Mouse (Mus musculus): ENCODE data around the gene Pik3r2. TPM values are rescaled to one million over a fixed set of nuclear protein-coding genes. Genes with fewer than 3 reads are reported as not detected.

Gene Pik3r2
- polyA plus RNA-seq, 1 experiment from 2014 or later: 74.6 TPM

- WGBS: 5% methylated on average over 26 of the region's 26 CpGs
- ATAC-seq (ENCODE audit: low FRiP score, low read depth): peak; percentile 77
- peaks cover 31% of the 10 kb centered on the region for H3K4me1 ChIP-seq
- H3K9me3 ChIP-seq: no peaks in the 10 kb centered on the region
- no peak overlapping the region for H3K27ac ChIP-seq (replicated peaks)
- peaks cover 63% of the 10 kb centered on the region for H3K36me3 ChIP-seq
- no peak overlapping the region; the same call in 1 of the 2 replicates for H3K9ac ChIP-seq (replicated peaks)
- peaks cover 39% of the 10 kb centered on the region for H3K27me3 ChIP-seq
- peak overlapping the region; percentile 3; the same call in 1 of the 2 replicates for H3K4me2 ChIP-seq (replicated peaks)
- H3K4me3 ChIP-seq: no peak overlapping the region
Observed at GRCm38 (mm10) chr8:70769359-70769758, 7.2 kb downstream of the Pik3r2 start.

DNA sequence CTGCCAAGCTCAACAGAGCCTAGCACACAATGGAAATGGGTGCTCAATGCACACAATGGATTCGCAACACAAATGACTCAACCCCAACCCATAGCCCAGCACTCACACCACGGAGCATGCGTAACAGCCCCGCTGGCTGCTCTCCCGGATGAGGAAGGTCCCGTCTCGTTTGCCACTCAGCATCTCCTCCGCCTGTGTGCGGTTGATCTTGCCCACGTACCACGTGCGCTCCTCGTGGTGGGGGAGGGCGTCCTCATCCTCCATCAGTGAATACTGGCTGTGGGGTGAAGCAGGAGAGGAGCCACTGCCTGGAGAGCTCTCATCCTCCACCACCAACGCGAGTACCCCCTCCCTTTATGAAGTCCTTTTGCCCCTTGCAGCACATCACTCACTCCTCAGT lies 7.6 kb downstream of the Pik3r2 start:
- H3K4me1 ChIP-seq: peaks cover 27% of the 10 kb centered on the region
- no peak overlapping the region for H3K27ac ChIP-seq (replicated peaks)
- no peak overlapping the region for H3K9ac ChIP-seq (replicated peaks)
- ATAC-seq (ENCODE audit: low FRiP score, low read depth): peak; percentile 1; the same call in 1 of the 2 replicates
- no peak overlapping the region for H3K4me2 ChIP-seq (replicated peaks)
- no peaks in the 10 kb centered on the region for H3K9me3 ChIP-seq
- peaks cover 39% of the 10 kb centered on the region for H3K27me3 ChIP-seq
- no peak overlapping the region for H3K4me3 ChIP-seq
- H3K36me3 ChIP-seq: peaks cover 59% of the 10 kb centered on the region
- WGBS: 84% methylated on average over 16 of the region's 16 CpGs

- 95% methylated on average over 32 of the region's 32 CpGs for WGBS
- Histone ChIP-seq H3K4me3 (no peak overlapping the region), H3K4me1 (peaks cover 21% of the 10 kb centered on the region), H3K4me2 (replicated peaks) (no peak overlapping the region), H3K36me3 (peaks cover 53% of the 10 kb centered on the region), H3K27me3 (peaks cover 39% of the 10 kb centered on the region), H3K27ac (replicated peaks) (no peak overlapping the region), H3K9ac (replicated peaks) (no peak overlapping the region), H3K9me3 (no peaks in the 10 kb centered on the region)
- ATAC-seq (ENCODE audit: low FRiP score, low read depth): no peak
Observed at GRCm38 (mm10) chr8:70768231-70768776, 8.2 kb downstream of the Pik3r2 start.

DNA sequence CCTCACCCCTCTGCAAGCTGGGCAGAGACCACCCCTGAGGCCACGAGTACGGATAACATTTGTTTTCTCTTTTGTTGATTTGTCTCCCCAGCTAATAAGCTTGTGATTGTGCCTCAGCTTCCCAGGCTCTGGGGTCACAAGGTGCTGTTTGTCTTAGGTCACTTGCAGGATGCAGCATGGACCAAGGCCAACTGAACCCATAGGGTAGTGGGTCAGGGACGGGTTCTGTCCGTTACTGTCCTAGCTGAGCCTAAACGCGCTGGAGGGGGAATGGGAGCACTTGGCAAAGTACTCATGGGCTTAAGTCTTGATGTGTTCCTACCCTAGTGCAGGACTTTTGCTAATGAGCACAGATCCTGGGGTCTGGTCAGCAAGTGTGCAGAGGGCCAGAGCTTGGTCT lies 9.0 kb downstream of the Pik3r2 start:
- ATAC-seq (ENCODE audit: low FRiP score, low read depth): no peak
- Histone ChIP-seq H3K9ac (replicated peaks) (no peak overlapping the region), H3K4me3 (no peak overlapping the region), H3K4me2 (replicated peaks) (no peak overlapping the region), H3K27me3 (peaks cover 39% of the 10 kb centered on the region), H3K36me3 (peaks cover 46% of the 10 kb centered on the region), H3K4me1 (peaks cover 19% of the 10 kb centered on the region), H3K9me3 (no peaks in the 10 kb centered on the region), H3K27ac (replicated peaks) (no peak overlapping the region)
- WGBS: 70% methylated on average over 6 of the region's 6 CpGs

GRCm38 (mm10) chr8:70766571-70767440 lies 9.7 kb downstream of the Pik3r2 start:
- Histone ChIP-seq H3K9ac (replicated peaks) (peak overlapping the region; percentile 51), H3K27me3 (peaks cover 39% of the 10 kb centered on the region), H3K36me3 (peaks cover 39% of the 10 kb centered on the region), H3K27ac (replicated peaks) (no peak overlapping the region), H3K4me1 (peaks cover 19% of the 10 kb centered on the region), H3K4me2 (replicated peaks) (peak overlapping the region; percentile 55), H3K4me3 (peak overlapping the region; percentile 32), H3K9me3 (no peaks in the 10 kb centered on the region)
- ATAC-seq (ENCODE audit: low FRiP score, low read depth): 0 out of 2 replicates have a peak, but pooled peaks have one; percentile 8
- WGBS: 6% methylated on average over 21 of the region's 21 CpGs

GRCm38 (mm10) chr8:70765838-70766570 lies 10.5 kb downstream of the Pik3r2 start:
- Histone ChIP-seq H3K27ac (replicated peaks) (no peak overlapping the region), H3K4me2 (replicated peaks) (peak overlapping the region; percentile 55), H3K9ac (replicated peaks) (peak overlapping the region; percentile 51), H3K36me3 (peaks cover 31% of the 10 kb centered on the region), H3K4me3 (peak overlapping the region; percentile 32), H3K4me1 (peaks cover 19% of the 10 kb centered on the region), H3K27me3 (peaks cover 36% of the 10 kb centered on the region), H3K9me3 (no peaks in the 10 kb centered on the region)
- WGBS: 2% methylated on average over 34 of the region's 34 CpGs
- no peak for ATAC-seq (ENCODE audit: low FRiP score, low read depth)

DNA sequence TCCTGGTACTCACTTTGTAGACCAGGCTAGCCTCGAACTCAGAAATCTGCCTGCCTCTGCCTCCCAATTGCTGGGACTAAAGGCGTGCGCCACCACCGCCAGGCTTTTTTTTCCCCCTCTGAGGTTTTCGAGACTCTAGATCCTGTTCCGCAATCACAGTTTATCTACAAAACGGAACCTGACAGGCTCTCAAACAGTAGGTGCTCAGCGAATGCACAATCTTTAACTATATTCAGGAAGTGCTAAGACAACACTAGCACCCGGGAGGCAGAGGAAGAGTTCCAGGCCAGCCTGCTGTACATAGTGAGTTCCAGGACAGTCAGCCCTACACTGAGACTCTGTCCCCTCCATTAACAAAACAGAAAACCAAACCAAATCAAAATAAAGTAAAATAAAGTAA lies 11.2 kb downstream of the Pik3r2 start:
- WGBS: 75% methylated on average over 9 of the region's 9 CpGs
- Histone ChIP-seq H3K4me1 (peaks cover 21% of the 10 kb centered on the region), H3K9ac (replicated peaks) (no peak overlapping the region)

DNA sequence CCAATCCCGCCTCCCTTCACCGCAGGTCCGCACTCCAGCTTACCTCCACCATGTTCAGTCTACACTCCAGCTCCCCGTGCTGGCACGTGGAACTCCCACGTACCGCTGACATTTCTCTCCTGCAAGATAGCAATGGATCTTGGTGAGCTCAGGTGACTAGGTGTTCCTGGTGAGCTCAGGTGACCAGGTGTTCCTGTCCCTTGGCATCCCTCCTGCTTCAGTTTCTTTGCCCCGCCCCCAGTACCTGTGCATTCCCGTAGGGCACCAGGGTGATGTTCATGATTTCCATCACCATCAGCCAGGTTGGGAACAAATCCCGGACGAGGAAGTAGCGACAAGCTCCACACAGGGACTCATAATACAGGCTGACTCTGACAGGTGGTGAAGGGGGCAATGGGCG lies 11.8 kb downstream of the Pik3r2 start:
- no peak for ATAC-seq (ENCODE audit: low FRiP score, low read depth)
- 92% methylated on average over 13 of the region's 13 CpGs for WGBS
- no peak overlapping the region for H3K27ac ChIP-seq (replicated peaks)
- no peak overlapping the region for H3K4me2 ChIP-seq (replicated peaks)
- no peak overlapping the region for H3K4me3 ChIP-seq
- peaks cover 27% of the 10 kb centered on the region for H3K4me1 ChIP-seq
- H3K27me3 ChIP-seq: peaks cover 31% of the 10 kb centered on the region
- H3K36me3 ChIP-seq: peaks cover 17% of the 10 kb centered on the region
- no peaks in the 10 kb centered on the region for H3K9me3 ChIP-seq
- H3K9ac ChIP-seq (replicated peaks): no peak overlapping the region

More for the DNA sequence above, 11.2 kb downstream of the Pik3r2 start:
- H3K4me2 ChIP-seq (replicated peaks): peak overlapping the region; percentile 55
- H3K36me3 ChIP-seq: peaks cover 24% of the 10 kb centered on the region
- peaks cover 31% of the 10 kb centered on the region for H3K27me3 ChIP-seq
- no peak overlapping the region for H3K27ac ChIP-seq (replicated peaks)
- H3K9me3 ChIP-seq: no peaks in the 10 kb centered on the region
- ATAC-seq (ENCODE audit: low FRiP score, low read depth): no peak
- H3K4me3 ChIP-seq: no peak overlapping the region

DNA sequence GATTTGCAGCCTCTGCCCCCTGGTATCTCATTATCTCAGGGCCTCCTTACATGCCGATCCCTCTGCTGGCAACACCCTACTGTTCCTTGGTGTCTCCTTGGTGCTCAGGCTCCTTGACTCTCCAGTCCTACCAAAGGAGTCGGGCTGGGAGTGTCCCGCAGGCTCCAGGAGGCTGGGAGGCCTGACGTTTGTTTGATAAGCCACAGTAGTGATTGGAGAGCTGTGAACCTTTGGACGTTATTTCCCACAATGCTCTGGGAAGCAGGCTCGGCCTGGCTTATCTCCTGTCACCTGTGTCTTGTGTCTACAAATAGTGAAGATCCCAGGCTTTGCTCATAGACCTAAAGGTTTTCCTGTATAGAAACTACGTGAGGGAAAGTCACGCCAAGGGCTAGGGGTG lies 12.5 kb downstream of the Pik3r2 start:
- no peaks in the 10 kb centered on the region for H3K9me3 ChIP-seq
- H3K27ac ChIP-seq (replicated peaks): no peak overlapping the region
- H3K27me3 ChIP-seq: peaks cover 31% of the 10 kb centered on the region
- H3K4me3 ChIP-seq: no peak overlapping the region
- peaks cover 13% of the 10 kb centered on the region for H3K36me3 ChIP-seq
- H3K9ac ChIP-seq (replicated peaks): no peak overlapping the region
- WGBS: 80% methylated on average over 8 of the region's 8 CpGs
- no peak for ATAC-seq (ENCODE audit: low FRiP score, low read depth)
- no peak overlapping the region for H3K4me2 ChIP-seq (replicated peaks)
- peaks cover 34% of the 10 kb centered on the region for H3K4me1 ChIP-seq

DNA sequence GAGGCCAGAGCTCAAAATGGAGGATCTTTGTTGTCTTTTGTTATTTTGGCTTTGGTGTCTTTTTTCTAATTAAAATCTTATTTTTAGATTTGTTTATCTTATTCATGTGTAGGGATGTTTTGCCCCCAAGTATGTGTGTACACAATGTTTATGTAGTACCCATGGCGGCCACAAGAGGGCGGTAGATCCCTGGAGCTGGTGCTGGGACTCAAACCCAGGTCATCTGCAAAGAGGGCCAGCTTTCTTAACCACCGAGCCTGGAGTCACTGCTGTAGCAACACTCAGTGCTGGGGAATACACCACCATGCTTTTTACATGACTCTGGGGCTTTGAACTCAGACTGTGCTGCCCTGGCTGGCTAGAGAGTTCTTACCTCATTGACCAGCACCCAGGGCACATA lies 13.2 kb downstream of the Pik3r2 start:
- Histone ChIP-seq H3K4me2 (replicated peaks) (no peak overlapping the region), H3K4me3 (no peak overlapping the region), H3K9ac (replicated peaks) (no peak overlapping the region), H3K36me3 (peaks cover 8% of the 10 kb centered on the region), H3K27ac (replicated peaks) (no peak overlapping the region), H3K9me3 (no peaks in the 10 kb centered on the region), H3K4me1 (peaks cover 38% of the 10 kb centered on the region), H3K27me3 (peaks cover 31% of the 10 kb centered on the region)
- WGBS: 6% methylated on average over 3 of the region's 3 CpGs
- no peak for ATAC-seq (ENCODE audit: low FRiP score, low read depth)

DNA sequence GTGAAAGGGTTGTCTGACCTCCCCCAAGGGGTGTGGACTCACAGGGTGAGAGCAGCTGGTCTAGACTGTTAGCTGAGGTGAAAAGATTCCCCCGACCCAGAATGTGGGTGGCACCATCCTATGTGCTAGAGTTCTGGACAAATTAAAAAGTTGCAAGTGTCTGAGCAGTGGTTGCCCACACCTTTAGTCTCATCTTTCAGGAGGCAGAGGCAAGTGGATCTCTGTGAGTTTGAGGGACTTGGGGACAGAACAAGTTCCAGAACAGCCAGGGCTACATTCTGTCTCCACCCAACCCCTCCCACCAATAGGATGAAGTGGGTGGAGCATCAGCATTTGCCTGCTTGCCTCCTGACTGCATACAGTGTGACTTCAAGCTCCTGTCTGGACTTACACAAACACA lies 14.4 kb downstream of the Pik3r2 start:
- H3K36me3 ChIP-seq: peaks cover 9% of the 10 kb centered on the region
- H3K27me3 ChIP-seq: peaks cover 23% of the 10 kb centered on the region
- peaks cover 38% of the 10 kb centered on the region for H3K4me1 ChIP-seq
- no peak overlapping the region for H3K4me2 ChIP-seq (replicated peaks)
- peak overlapping the region; percentile 11; the same call in 1 of the 2 replicates for H3K9ac ChIP-seq (replicated peaks)
- H3K27ac ChIP-seq (replicated peaks): no peak overlapping the region
- 77% methylated on average over 1 of the region's 1 CpGs for WGBS
- no peak for ATAC-seq (ENCODE audit: low FRiP score, low read depth)
- no peak overlapping the region for H3K4me3 ChIP-seq
- H3K9me3 ChIP-seq: no peaks in the 10 kb centered on the region

Data from midbrain, embryonic 12.5 days (tissue).